Mouse (Mus musculus): ENCODE data around the gene Neurl3.

GRCm38 (mm10) chr1:36281849-36282248 lies 7.4 kb upstream of the Neurl3 start:
- TF ChIP-seq CTCF (IDR thresholded peaks at IDR 0.05; ENCODE audit: low read depth) (no peak), EP300 (IDR thresholded peaks at IDR 0.05; ENCODE audit: low read depth) (no peak)

Data from liver, embryonic 14.5 days (tissue).